Mouse (Mus musculus): ENCODE results near the gene Pdzk1ip1.

- TF ChIP-seq USF1 (IDR thresholded peaks at IDR 0.05; ENCODE audit: low read depth, low read length), result no peak
- TF ChIP-seq CTCF (conservative IDR thresholded peaks at IDR 0.05 in 1 of 2, IDR thresholded peaks at IDR 0.05 in 1 of 2; ENCODE audit: low read depth in 2 of 2, low read length in 2 of 2), result no peak
- TF ChIP-seq EP300 (IDR thresholded peaks at IDR 0.05; ENCODE audit: low read length), result no peak
- no peak for TF ChIP-seq POLR2AphosphoS2 (IDR thresholded peaks at IDR 0.05; ENCODE audit: low read depth, low read length)
- no peak for TF ChIP-seq E2F4 (IDR thresholded peaks at IDR 0.05; ENCODE audit: insufficient replicate concordance, low read depth, low read length)
- TF ChIP-seq ELF1 (IDR thresholded peaks at IDR 0.05; ENCODE audit: low read depth, low read length), result no peak
- TF ChIP-seq UBTF (IDR thresholded peaks at IDR 0.05; ENCODE audit: low read depth, low read length), result no peak
- TF ChIP-seq ZC3H11A (IDR thresholded peaks at IDR 0.05; ENCODE audit: low read depth, low read length), result no peak
- no peak for TF ChIP-seq MEF2A (IDR thresholded peaks at IDR 0.05; ENCODE audit: borderline replicate concordance, low read depth, low read length)
- no peak for TF ChIP-seq TBP (conservative IDR thresholded peaks at IDR 0.05; ENCODE audit: low read depth, low read length)
- TF ChIP-seq POLR2A (IDR thresholded peaks at IDR 0.05; ENCODE audit: low read depth, low read length), result no peak
- no peak for TF ChIP-seq MAFK (IDR thresholded peaks at IDR 0.05; ENCODE audit: insufficient replicate concordance, low read length)
- TF ChIP-seq MYC (IDR thresholded peaks at IDR 0.05; ENCODE audit: low read depth, low read length), result no peak
- TF ChIP-seq RCOR1 (conservative IDR thresholded peaks at IDR 0.05; ENCODE audit: low read depth, low read length), result no peak
Observed at GRCm38 (mm10) chr4:115074789-115075188, 13.7 kb upstream of the Pdzk1ip1 start.
